Mouse (Mus musculus) spleen, adult 2 months (tissue): ENCODE measurements around the gene Wdr27.

Experiments used
- CTCF ChIP-seq: fragments of 200-500 bp; IDR thresholded peaks from 2 replicates; pipeline ENCODE4 v1.5.1; 2011; ENCODE audit warnings: mild to moderate bottlenecking, inconsistent platforms; ENCODE audit not compliant: insufficient read depth, insufficient read length, insufficient replicate concordance; ENCODE audit errors: extremely low read depth
- POLR2A ChIP-seq: fragments of 200-500 bp; IDR thresholded peaks from 2 replicates; pipeline ENCODE4 v1.6.1; 2011; ENCODE audit warnings: low read depth, low read length, inconsistent platforms

DNA sequence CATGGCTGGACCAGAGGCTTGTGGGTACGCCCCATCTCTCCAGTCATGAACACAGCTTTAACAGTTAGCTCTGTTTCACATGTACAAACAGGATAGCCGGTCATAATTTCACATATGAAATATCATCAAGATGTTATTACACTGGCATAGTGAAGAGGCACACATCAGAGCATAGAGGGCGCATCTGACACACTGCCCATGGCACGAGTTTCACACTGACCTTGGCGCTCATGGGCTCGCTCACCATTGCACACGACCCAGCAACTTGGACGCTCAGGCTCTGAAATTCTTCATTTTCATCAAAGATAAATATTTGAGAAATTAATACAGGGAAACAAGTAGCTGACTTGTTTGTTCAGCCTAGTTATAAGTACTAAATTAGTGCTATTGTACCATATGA lies 25.1 kb downstream of the Wdr27 start:
- TF ChIP-seq POLR2A (no peak), CTCF (no peak)
